Mouse (Mus musculus) spleen, adult 12 weeks (tissue): Measurements from ENCODE around the gene Phb2.
"Not testable (repeated sequence)": the region's sequence is repeated elsewhere in the genome, so short reads cannot be mapped to it uniquely, and the experiment has no call there.

Source experiments
- DNase-seq: peaks from one replicate; pipeline ENCODE4 v3.0.0; 2022; ENCODE audit warnings: low spot score

Phb2 gene

GRCm38 (mm10) chr6:124711824-124712782 lies at the start of gene Phb2, which contains the start of gene Emg1:
TSS of gene Phb2 (plus strand) at chr6:124712336.
TSS of gene Emg1 (minus strand) at chr6:124712178.
- peak; percentile 97 for DNase-seq

- peak; percentile 100 for DNase-seq
Observed at GRCm38 (mm10) chr6:124662477-124663423, 49.4 kb upstream of the Phb2 start, which contains the start of gene Lpcat3. TSS of gene Lpcat3 (plus strand) at chr6:124663027.

GRCm38 (mm10) chr6:124663424-124663795 lies 48.7 kb upstream of the Phb2 start:
- DNase-seq = no peak

- DNase-seq = no peak
Observed at GRCm38 (mm10) chr6:124664256-124664655, 47.9 kb upstream of the Phb2 start.

- no peak for DNase-seq
Observed at GRCm38 (mm10) chr6:124665011-124665410, 47.1 kb upstream of the Phb2 start.

GRCm38 (mm10) chr6:124669234-124669859 lies 42.8 kb upstream of the Phb2 start:
- no peak for DNase-seq

- no peak for DNase-seq
Observed at GRCm38 (mm10) chr6:124670281-124670900, 41.7 kb upstream of the Phb2 start.

- no peak for DNase-seq
Observed at GRCm38 (mm10) chr6:124672100-124672499, 40.0 kb upstream of the Phb2 start.

GRCm38 (mm10) chr6:124673619-124674018 lies 38.5 kb upstream of the Phb2 start:
- no peak for DNase-seq

- no peak for DNase-seq
Observed at GRCm38 (mm10) chr6:124674591-124674990, 37.5 kb upstream of the Phb2 start.

GRCm38 (mm10) chr6:124676171-124676570 lies 36.0 kb upstream of the Phb2 start:
- no peak for DNase-seq

- no peak for DNase-seq
Observed at GRCm38 (mm10) chr6:124678769-124679168, 33.4 kb upstream of the Phb2 start.

GRCm38 (mm10) chr6:124679486-124679885 lies 32.6 kb upstream of the Phb2 start:
- no peak for DNase-seq

GRCm38 (mm10) chr6:124682291-124682690 lies 29.8 kb upstream of the Phb2 start:
- not testable (repeated sequence) for DNase-seq

GRCm38 (mm10) chr6:124683591-124684417 lies 28.3 kb upstream of the Phb2 start:
- no peak for DNase-seq

- no peak for DNase-seq
Observed at GRCm38 (mm10) chr6:124685606-124686386, 26.3 kb upstream of the Phb2 start.

GRCm38 (mm10) chr6:124686644-124687043 lies 25.5 kb upstream of the Phb2 start:
- not testable (repeated sequence) for DNase-seq

- DNase-seq = no peak
Observed at GRCm38 (mm10) chr6:124688151-124688758, 23.9 kb upstream of the Phb2 start.

GRCm38 (mm10) chr6:124689011-124689410 lies 23.1 kb upstream of the Phb2 start:
- no peak for DNase-seq
